22 mouse cellular contexts compared by ENCODE assay signal in genomic region chrX:163151970-163152369, GRCm38 (mm10).
"Had no signal": no experiment of that assay in that cellular context is flagged by ENCODE, and none has a peak within 500 bp of the region (broad histone marks: within the 10 kb centered on the region; RNA-seq: fewer than 3 reads in every experiment).

No protein-coding gene starts in this region.

- H3K27me3 ChIP-seq: midbrain, embryonic 15.5 days had no signal

- H3K4me2 ChIP-seq: kidney, embryonic 15.5 days; limb, embryonic 12.5 days; limb, embryonic 15.5 days; liver, embryonic 11.5 days; lung, embryonic 14.5 days; midbrain, embryonic 12.5 days; midbrain, embryonic 15.5 days; neural tube, embryonic 13.5 days had no signal

- DNase-seq: kidney, adult 11 months; kidney, adult 8-10 months; kidney, postnatal 14 days; kidney, postnatal 4 days; left cerebral cortex, postnatal 4 days; liver, postnatal 0 days; lung, embryonic 14.5 days; lung, postnatal 10 days; lung, postnatal 36 days; retina, postnatal 1 day; right cerebral cortex, postnatal 25 days; thymus, adult 18-20 months; thymus, postnatal 36 days had no signal

- H3K36me3 ChIP-seq: kidney, embryonic 15.5 days; limb, embryonic 12.5 days; limb, embryonic 15.5 days; midbrain, embryonic 12.5 days; midbrain, embryonic 15.5 days; neural tube, embryonic 13.5 days had no signal

- H3K4me1 ChIP-seq: kidney, embryonic 15.5 days; limb, embryonic 12.5 days; limb, embryonic 15.5 days; midbrain, embryonic 12.5 days; midbrain, embryonic 15.5 days; neural tube, embryonic 13.5 days had no signal

- ATAC-seq: liver, postnatal 0 days; midbrain, embryonic 15.5 days had no signal

- H3K9ac ChIP-seq: kidney, embryonic 15.5 days; limb, embryonic 12.5 days; limb, embryonic 15.5 days; liver, embryonic 14.5 days; liver, postnatal 0 days; lung, embryonic 14.5 days; midbrain, embryonic 12.5 days; midbrain, embryonic 15.5 days; neural tube, embryonic 13.5 days had no signal

- H3K27ac ChIP-seq: kidney, embryonic 15.5 days; limb, embryonic 12.5 days; limb, embryonic 15.5 days; liver, embryonic 14.5 days; midbrain, embryonic 12.5 days; midbrain, embryonic 15.5 days; neural tube, embryonic 13.5 days had no signal

- H3K4me3 ChIP-seq: kidney, embryonic 15.5 days; limb, embryonic 12.5 days; limb, embryonic 15.5 days; midbrain, embryonic 12.5 days; midbrain, embryonic 15.5 days; myocyte; neural tube, embryonic 13.5 days had no signal

- H3K9me3 ChIP-seq: kidney, embryonic 15.5 days; limb, embryonic 12.5 days; limb, embryonic 15.5 days; midbrain, embryonic 12.5 days; midbrain, embryonic 15.5 days; neural tube, embryonic 13.5 days had no signal
